ENCODE assay signal across 14 mouse cellular contexts in genomic region chr2:5420621-5421196, GRCm38 (mm10).
DNase-seq lines count a peak whose midpoint lies in the region; TF ChIP-seq lines count a peak whose summit lies in the region.
"Had no signal": no experiment of that assay in that cellular context is flagged by ENCODE, and none has a peak within 500 bp of the region (broad histone marks: within the 10 kb centered on the region; RNA-seq: fewer than 3 reads in every experiment).

No protein-coding gene starts in this region.

- intact Hi-C loops in heart, postnatal 10 days (cut with DNase I) = no loop called here

- peak; percentile 16 to 24 for DNase-seq in heart, postnatal 10 days
- DNase-seq in heart, adult 18-20 months = no peak
- peak; percentile 52 to 66 for DNase-seq in kidney, postnatal 4 days
- no peak for DNase-seq in kidney, adult 8-10 months
- DNase-seq in 3T3-L1 (ENCODE audit: low read depth, low spot score) = peak; percentile 59
- DNase-seq in brain, embryonic 14.5 days (ENCODE audit: low read depth) = peak; percentile 39
- no peak for DNase-seq in left cerebral cortex, adult 8-10 months (ENCODE audit: low spot score in 2 of 2)
- DNase-seq in thymus, postnatal 10 days (ENCODE audit: low spot score in 2 of 2) = no peak
- DNase-seq: adrenal gland, adult 2 months; B cell, adult 2 months; cerebellum, adult 8-10 months; gastrocnemius, adult 2 months; lung, postnatal 14 days; thymus, adult 18-20 months had no signal

- TF ChIP-seq CTCF in brain, embryonic 14.5 days (IDR thresholded peaks at IDR 0.05; ENCODE audit: borderline replicate concordance, extremely low read depth, insufficient read depth, insufficient read length) = no peak

- TF ChIP-seq POLR2A in brain, embryonic 14.5 days (IDR thresholded peaks at IDR 0.05; ENCODE audit: borderline replicate concordance, extremely low read depth, insufficient read depth, insufficient read length, poor library complexity, severe bottlenecking) = no peak

Comparison
In these comparisons a context has a peak if more than half of its experiments do, and no peak if none do; other contexts are left out.
1. DNase-seq: peak in heart, postnatal 10 days (2 of 2), kidney, postnatal 4 days (2 of 2), 3T3-L1 (single experiment) and brain, embryonic 14.5 days (single experiment); none in heart, adult 18-20 months (0 of 2), kidney, adult 8-10 months (0 of 2), left cerebral cortex, adult 8-10 months (0 of 2) and thymus, postnatal 10 days (0 of 2).